Mouse (Mus musculus) liver, postnatal 0 days (tissue): ENCODE measurements around the gene Numb.

Experiments used
- CTCF ChIP-seq: sonication (generic); IDR thresholded peaks from 2 replicates; pipeline ENCODE4 v1.5.1; 2016; ENCODE audit warnings: antibody characterized with exemption, low read depth
- EP300 ChIP-seq: IDR thresholded peaks from 2 replicates; pipeline ENCODE4 v1.6.1; 2016; ENCODE audit warnings: antibody characterized with exemption, low read depth, mild to moderate bottlenecking

DNA sequence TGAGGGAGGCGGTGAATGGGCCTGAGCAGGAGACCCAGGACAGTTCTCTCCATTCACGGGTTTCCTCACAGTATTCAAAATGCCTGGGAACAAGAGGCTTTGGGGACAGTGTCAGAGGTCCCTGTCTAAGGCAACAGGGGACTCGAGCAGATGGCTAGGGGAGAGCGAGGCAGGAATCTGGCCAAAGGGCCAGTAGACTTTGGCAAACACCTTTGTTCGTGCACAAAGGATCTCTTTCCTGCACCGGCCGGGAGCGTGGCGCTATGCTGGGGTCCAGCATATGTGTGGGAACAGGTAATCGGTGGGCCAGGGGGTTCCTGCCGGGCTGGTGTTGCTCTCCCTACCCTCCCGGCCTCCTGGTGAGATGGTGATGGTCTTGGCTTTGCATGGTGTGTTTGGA is 146.1 kb downstream of the Numb start:
- TF ChIP-seq CTCF (no peak), EP300 (no peak)
